Mouse (Mus musculus) MEL-GATA-1-ER (cell line): ENCODE measurements around the gene B4galt4.

Source experiments
- DNase-seq: peaks from one replicate; pipeline ENCODE4 v3.0.0-alpha.2; 2012; ENCODE audit warnings: low read depth; ENCODE audit errors: extremely low read depth

B4galt4 gene

DNA sequence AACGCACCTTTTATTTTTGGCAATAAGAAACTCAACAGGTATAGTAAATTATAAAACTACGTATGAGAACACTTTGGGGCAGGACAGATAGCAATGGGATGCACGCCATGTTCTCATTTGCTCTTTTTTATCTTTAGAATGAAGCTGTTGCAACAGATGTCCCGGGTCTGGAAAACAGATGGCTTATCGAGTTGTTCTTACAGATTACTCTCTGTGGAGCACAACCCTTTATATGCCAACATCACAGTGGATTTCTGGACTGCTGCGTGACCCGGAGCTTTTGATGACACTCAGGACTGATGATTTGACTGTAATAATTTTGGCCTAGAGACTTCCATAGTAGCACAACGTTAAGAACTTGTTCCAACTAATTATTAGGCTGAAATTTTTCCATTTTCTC, 25.7 kb downstream of the B4galt4 start:
- DNase-seq, result no peak

DNA sequence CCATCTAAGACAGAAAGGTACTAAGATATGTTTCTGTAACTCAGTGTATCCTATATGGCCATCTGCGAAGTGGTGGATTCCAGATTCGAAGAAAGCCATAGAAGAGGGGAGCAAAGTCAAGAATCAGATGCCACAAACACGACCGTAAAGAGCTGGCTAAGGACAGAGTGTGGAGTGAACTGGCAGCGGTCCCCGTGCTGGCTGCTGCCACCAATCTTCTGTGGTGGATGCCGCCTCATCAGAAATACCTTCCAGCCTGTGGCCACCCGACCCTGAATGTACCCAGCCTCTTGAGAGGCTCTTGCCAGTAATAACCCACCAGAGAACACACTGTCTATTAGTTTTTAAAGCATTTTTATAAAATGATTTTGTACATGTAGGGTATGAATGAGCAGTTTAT, 26.3 kb downstream of the B4galt4 start:
- DNase-seq, result no peak

DNA sequence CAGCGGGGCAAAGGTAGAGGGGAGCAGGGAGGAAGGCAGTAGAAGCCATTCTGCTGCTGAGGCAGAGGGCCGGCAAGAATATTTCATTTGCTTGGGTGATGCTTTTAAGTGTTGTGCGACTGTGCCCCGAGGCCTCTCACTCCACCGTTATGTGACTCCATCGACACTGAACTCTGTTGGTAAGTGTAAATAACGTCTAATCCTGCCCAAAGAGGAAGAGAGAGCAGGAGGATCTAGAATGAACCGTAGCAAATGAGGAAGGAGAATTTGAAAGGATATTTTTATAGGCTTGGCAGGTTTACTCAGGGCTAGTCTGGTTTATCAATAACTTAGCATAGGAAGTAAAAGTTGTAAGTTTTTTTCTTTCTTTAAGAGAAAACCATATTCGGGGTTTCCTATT, 27.5 kb downstream of the B4galt4 start:
- DNase-seq, result no peak

DNA sequence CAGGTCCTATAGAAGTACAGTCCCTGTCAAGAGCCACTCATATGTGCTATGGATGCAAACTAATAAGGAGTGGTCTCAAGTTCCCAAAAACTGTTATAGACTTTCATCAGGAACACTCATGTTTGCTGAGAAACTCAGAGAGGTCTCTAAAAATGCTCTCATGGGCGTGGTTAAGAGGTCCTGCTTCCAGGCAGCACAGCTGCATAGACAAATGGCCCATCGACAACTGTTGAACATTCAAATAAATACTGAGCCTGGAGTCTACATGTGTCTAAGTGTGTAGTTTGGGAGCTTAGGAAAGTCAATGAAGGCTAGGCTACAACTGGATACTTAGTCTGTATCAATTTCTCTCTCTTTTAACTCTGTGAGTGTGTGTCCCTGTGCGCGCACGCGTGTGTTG, 29.1 kb downstream of the B4galt4 start:
- no peak for DNase-seq

DNA sequence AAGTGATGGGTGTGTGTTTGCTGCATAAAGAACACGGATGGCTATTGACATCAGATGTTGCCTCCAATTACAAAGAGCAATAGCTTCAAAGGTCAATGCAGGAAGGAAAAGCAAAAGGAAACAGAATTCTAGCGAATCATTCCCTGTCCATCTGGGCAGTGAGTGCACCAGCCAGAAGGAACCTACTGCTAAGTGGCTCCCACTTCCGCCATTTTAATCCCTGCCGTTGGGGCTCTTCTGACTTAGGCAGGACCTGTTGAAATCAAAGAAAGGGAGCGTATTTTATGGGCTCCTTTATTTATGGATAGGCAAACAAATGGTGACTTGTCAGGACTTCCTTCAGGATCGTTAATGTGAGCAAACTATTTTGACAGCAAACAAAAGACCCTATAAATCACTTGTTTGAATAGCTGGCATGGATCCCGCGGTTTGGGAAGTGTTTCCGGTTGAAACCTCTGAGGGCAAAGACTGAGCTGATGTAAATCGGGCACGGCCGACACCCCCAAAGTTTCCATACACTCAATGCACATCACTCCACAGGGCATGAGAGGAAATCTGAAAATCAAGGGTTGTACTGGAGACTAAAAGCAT, 30.9 kb downstream of the B4galt4 start:
- DNase-seq, result no peak

DNA sequence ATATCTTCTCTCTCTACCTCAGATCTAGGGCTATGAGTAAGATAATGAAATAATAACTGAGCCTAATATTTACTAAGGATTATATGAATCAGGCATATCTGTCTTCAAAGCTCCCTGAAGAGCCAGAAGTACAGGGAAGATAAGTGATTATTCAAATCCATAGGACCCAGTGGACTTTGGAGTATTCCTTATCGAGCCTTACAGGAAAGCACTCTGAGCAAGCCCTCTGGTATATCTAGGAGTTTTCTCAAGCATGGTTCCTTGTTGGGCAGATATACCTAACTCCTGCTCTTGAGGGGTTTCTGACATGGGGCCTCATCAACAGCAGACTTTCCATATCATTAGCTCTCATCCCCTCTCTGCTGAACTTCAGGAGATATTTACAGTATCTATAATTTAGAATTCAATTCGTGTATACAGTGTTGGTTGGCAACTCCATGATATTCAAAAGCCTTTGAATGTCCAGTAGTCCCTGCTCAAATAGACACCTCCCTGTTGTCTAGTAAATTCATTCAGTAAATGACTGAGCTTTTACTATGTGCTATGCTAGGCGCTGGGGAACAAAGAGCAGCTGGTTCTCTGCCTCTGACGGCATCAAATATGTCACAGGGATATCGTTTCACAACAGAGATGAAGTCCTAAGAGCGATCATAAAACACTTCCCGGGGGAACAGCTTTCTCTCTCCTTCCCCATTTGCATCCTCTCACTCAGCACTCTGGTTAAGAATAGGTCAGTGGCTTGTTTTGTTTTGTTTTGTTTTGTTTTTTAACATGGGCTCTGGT, 33.1 kb downstream of the B4galt4 start:
- DNase-seq, result no peak

DNA sequence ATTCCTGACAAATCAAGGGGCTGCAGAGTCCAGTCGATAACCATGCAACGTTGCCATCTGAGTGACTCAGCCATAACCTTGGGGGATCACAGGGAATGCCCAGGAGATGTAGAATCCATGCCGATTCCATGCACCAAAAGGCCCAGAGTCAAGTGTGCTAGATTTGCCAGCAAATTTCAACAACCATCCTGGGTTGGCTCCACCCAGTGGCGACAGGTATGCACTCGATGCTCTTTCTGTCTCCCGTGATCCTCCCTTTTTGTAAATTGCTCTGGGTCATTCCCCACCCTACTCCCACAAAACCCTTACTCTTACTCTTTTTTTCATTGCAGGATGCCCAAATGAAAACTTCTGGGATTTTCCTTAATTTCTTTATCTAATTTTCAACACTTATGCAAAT, 34.3 kb downstream of the B4galt4 start:
- DNase-seq, result no peak

DNA sequence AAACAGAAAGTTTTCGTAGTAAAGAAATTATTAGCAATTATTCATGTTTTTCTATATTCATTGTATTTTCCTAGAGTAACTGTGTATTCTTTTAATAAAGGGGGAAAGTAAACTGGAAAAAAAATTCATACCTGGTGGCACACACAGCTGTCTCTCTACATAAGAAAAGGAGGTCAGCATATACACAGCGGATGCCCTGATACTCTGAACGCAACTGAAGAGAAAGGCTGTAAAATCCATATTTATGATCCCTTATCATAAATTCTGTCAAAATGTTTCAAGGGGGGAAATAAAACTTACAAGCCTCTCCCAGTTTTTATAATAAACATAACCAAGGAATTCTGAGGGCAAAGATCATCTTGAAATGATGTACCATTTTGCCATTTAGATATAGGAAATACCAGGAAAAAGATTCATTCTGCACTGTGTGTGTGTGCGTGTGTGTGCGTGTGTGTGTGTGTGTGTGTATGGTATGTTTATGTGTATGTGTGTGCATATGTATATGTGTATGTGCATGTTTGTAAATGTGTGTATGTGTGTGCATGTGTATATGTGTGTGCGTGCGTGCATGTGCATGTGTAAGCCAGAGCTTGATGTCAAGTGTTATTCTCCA, 39.0 kb downstream of the B4galt4 start:
- DNase-seq, result no peak

DNA sequence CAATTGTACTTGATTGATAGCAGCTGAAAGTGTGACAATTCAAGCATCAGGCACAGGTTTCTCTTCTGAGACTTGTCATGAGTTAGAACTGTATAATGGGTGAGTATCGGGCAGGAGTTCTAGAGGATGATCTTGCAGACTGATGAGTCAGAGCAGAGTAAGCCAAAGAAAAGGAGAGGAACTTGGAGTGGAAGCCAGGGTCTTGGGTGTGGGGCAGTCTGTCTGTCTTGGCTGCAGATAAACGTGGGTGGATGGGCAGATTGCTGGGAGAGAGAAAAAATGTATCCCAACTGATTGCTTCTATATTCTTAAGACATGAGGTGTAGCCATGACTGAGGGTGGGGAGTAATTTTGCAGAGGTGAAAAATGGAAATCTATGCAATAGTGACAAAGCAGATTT, 39.9 kb downstream of the B4galt4 start:
- no peak for DNase-seq

DNA sequence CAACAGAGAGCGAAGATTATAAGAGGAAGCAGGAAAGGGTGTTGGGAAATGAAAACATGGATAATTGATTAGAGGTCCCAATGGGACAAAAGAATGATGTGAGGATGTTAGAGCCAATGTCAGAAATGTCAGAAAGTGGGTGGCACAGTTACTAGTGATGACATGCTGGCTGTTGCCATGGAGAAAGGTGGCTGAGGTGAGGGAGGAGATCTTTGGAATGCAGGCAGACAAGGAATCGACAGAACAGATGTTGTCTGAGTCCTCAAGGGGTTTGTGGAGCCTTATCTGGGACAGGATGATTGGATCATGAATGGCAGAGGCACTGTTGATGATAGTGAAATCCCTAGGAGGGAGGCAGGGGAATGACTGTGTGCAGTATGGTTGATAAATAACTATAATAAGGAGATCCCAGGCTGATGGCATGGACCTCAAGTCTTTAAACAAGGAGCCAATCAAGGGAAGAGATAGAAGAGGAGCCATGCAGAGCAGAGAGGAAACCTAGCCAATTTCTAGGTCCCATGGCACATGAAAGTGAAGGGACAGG, 40.5 kb downstream of the B4galt4 start:
- no peak for DNase-seq

DNA sequence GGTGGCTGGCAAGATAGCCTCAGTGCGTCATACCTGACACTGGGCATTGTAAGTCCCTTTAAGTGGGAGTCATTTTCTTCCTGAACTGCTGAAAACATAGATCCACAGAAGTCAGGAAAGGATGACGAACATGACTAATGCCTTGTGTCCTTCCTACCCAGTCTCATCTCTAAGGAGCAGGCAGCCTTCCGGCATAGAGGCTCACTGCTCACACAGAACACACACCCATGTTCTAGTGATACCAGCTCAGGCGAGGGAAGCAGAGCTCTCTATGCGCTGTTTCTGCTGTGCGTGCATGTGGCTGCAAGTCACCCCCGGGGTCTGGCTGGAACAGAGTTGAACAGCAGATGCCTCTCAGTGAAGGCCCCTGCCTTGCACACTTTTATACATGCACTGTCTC, 43.2 kb downstream of the B4galt4 start:
- no peak for DNase-seq

DNA sequence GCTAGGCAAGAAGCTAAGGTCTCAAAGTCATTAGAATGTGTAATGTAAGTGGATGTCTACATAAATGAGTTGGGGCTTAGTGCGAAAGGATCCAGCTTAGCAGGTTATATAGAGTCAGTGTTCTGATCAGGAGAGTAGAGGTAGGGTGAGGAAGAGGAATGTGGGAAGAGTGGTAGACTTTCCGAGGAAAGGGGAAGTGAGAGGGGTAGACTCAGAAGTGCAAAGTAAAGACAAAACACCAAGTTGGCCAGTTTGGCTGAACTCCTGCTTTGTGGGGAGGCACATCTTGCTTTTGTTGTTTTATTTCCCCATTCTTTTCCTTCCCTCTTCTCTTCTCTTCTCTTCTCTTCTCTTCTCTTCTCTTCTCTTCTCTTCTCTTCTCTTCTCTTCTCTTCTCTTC, 47.0 kb downstream of the B4galt4 start:
- no peak for DNase-seq

DNA sequence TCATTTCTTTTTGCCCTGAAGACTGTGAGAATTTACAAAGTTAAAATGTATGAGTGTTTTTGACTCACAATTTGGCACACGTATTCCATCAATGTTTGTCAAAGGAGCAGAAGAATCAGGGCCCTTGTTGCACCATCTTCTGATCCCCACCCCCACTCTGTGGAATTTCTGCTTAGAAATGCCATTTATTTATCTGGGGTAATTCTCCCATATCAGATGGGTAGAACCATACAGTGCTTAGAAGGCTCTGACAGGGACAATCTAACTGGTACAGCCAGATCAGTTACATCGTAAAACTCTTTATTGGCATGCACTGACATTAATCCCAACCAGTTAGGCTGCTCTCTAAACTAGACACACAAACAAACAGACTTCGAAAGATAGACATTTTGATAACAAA, 47.9 kb downstream of the B4galt4 start:
- DNase-seq, result no peak

DNA sequence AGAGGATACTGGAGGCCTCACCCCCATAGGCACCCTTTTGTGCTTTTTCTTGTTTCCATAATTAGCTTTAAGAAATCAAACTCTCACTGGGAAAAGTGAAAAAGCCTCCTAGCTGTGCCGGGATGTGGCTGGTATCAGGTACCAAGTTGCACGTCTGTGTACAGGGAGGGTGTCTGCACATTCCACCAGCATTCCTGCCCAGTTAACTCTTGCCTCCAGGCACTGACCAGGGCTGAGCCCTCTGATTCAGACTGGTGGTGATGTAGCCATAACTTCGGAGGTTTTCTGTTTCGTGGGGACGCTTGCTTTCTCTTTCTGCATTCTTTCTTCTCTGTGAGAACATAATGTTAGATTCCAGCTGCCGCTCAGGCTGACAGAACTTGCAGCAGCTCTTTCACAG, 51.1 kb downstream of the B4galt4 start:
- no peak for DNase-seq

DNA sequence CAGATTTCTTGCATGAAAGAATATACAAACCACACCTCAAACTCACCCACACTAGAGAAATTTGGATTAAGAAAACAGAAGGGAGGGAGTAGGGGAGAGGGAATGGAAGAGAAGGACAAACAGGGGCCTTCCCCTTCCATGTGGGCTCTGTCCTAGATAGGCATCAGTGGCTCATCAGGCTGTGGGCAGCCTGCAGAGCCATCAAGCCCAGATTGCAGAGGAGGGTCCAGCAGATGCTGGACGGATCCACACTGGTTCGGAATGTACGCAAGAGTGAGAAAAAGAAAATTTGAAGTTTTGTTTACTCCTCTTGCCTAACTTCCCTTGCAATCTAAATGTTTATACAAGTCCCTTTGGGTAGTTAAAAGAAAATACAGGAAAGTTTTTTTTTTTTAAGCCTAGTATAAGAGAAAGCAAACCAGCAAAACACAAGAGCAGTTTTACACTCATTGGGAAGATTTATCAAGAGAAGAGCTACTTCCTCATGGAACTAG, 56.9 kb downstream of the B4galt4 start:
- no peak for DNase-seq

DNA sequence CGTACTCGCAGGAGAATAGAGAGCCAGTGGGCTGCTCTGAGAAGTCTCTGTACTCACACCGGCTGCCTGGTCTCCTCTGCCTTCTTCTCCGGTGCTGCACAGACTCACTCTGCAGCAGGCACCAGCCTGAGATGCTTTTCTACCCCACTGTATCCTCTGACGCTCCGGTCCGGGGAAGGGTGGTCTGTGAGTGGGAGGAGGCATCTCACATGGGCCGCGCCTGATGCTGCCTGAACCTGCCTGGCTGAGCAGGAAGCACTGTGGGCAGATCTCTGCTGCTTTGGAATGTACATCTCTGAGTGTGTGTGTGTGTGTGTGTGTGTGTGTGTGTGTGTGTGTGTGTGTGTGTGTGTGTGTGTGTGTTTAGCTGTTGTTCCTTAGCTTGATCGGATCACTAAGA, 58.0 kb downstream of the B4galt4 start, which contains the start of gene Upk1b:
TSS of gene Upk1b (minus strand) at position 238 of the 400 bp plus-strand sequence.
- DNase-seq, result no peak

DNA sequence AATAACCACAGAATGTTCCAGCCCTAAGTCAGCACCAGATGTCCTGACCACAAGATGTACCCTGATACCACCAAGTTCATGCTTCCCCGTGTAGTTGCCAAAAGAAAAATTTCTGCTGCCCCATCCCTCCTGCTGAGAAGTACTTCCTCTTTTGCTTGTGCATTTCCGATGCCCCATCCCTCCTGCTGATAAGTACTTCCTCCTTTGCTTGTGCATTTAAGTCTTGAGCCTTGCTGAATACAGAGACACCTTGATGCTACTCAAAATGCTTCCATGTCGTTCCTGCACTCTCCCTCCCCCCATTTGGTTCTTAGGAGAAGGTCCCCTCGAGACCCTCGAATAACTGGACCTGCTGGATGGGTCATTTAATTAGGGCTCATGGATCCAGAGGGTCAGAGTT, 65.7 kb downstream of the B4galt4 start:
- peak; percentile 9 for DNase-seq

DNA sequence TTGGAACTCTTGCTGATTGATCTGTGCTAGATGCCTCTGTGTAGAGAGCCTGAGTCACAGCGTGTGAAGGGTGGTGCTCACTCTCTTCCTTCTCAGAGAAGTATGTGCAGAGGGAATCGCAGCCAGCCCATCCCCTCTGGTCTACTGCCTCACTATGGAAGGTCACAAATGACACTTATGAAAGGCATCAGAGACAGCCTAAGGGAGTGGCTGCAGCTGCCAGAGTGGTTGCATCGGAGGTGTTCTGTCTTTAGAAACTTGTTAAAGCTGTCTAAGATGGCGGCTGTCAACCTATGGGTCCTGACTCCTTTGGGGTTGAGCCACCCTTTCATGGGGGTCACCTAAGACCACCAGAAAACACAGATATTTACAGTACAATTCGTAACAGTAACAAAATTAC, 68.1 kb downstream of the B4galt4 start:
- DNase-seq, result no peak

DNA sequence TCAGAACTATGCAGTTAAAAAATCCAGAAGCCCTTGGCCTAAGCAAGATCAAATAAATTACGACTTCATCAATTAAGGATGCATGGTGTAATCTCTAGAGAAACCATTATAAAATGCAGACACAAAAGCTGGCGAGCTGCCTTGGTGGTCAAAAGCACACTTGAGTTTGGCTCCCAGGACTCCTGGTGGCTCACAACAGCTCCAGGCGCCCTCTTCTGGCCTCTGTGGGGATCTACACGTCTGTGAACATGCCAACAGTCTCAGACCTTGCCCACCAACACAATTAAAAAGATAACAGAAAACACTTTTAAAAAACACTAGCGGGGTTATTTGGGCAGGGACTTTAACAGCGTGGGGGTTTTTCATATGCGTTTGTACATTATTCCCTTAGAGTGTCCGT, 70.5 kb downstream of the B4galt4 start:
- peak; percentile 36 for DNase-seq
